Mouse (Mus musculus) cerebellum, adult 11-12 months (tissue): ENCODE measurements at regions not wholly inside any gene's neighbourhood (a gene's known extent, or its start where the extent isn't known, plus 50 kb on each side); places are given as distances from the start of the nearest gene placed in this dataset.

Source experiments
- DNase-seq: peaks from one replicate; pipeline ENCODE4 v3.0.0; 2022

GRCm38 (mm10) chr4:94188354-94188753, 368.0 kb upstream of the Gm10306 start:
- DNase-seq, result no peak

- no peak for DNase-seq
Measured at GRCm38 (mm10) chr4:94188888-94189287, 367.5 kb upstream of the Gm10306 start.

- no peak for DNase-seq
Measured at GRCm38 (mm10) chr4:94190940-94191339, 365.4 kb upstream of the Gm10306 start.

GRCm38 (mm10) chr4:94216265-94216664, 340.1 kb upstream of the Gm10306 start:
- no peak for DNase-seq

GRCm38 (mm10) chr4:94235650-94236206, 320.6 kb upstream of the Gm10306 start:
- no peak for DNase-seq

GRCm38 (mm10) chr4:94256026-94256425, 300.3 kb upstream of the Gm10306 start:
- no peak for DNase-seq

GRCm38 (mm10) chr4:94261136-94261535, 295.2 kb upstream of the Gm10306 start:
- DNase-seq, result no peak

GRCm38 (mm10) chr4:94281732-94282131, 274.6 kb upstream of the Gm10306 start:
- no peak for DNase-seq

- no peak for DNase-seq
Measured at GRCm38 (mm10) chr4:94292150-94292549, 264.2 kb upstream of the Gm10306 start.

- DNase-seq, result no peak
Measured at GRCm38 (mm10) chr4:94317298-94317697, 239.0 kb upstream of the Gm10306 start.

GRCm38 (mm10) chr4:94326759-94327158, 229.6 kb upstream of the Gm10306 start:
- no peak for DNase-seq

GRCm38 (mm10) chr4:94343331-94343730, 213.0 kb upstream of the Gm10306 start:
- DNase-seq, result no peak

- DNase-seq, result no peak
Measured at GRCm38 (mm10) chr4:94349273-94349672, 207.1 kb upstream of the Gm10306 start.

GRCm38 (mm10) chr4:94356982-94357381, 199.4 kb upstream of the Gm10306 start:
- no peak for DNase-seq

- no peak for DNase-seq
Measured at GRCm38 (mm10) chr4:94360810-94361527, 195.4 kb upstream of the Gm10306 start.

- DNase-seq, result no peak
Measured at GRCm38 (mm10) chr4:94361528-94362217, 194.7 kb upstream of the Gm10306 start.

- DNase-seq, result no peak
Measured at GRCm38 (mm10) chr4:94365375-94365774, 191.0 kb upstream of the Gm10306 start.

- no peak for DNase-seq
Measured at GRCm38 (mm10) chr4:94367174-94367573, 189.2 kb upstream of the Gm10306 start.

- no peak for DNase-seq
Measured at GRCm38 (mm10) chr4:94370981-94371380, 185.4 kb upstream of the Gm10306 start.

- no peak for DNase-seq
Measured at GRCm38 (mm10) chr4:94376256-94376655, 180.1 kb upstream of the Gm10306 start.

- DNase-seq, result no peak
Measured at GRCm38 (mm10) chr4:94385703-94386102, 170.6 kb upstream of the Gm10306 start.

- DNase-seq, result no peak
Measured at GRCm38 (mm10) chr4:94388317-94388716, 168.0 kb upstream of the Gm10306 start.

GRCm38 (mm10) chr4:94394462-94394861, 161.9 kb upstream of the Gm10306 start:
- no peak for DNase-seq

GRCm38 (mm10) chr4:94397284-94397683, 159.1 kb upstream of the Gm10306 start:
- no peak for DNase-seq
